Mouse (Mus musculus) kidney, postnatal 10 days (tissue): ENCODE measurements around the gene Olfr905.

ENCODE experiments used
- DNase-seq: peaks from one replicate; pipeline ENCODE4 v3.0.0; 2021; ENCODE audit warnings: mixed read lengths

The Olfr905 gene

DNA sequence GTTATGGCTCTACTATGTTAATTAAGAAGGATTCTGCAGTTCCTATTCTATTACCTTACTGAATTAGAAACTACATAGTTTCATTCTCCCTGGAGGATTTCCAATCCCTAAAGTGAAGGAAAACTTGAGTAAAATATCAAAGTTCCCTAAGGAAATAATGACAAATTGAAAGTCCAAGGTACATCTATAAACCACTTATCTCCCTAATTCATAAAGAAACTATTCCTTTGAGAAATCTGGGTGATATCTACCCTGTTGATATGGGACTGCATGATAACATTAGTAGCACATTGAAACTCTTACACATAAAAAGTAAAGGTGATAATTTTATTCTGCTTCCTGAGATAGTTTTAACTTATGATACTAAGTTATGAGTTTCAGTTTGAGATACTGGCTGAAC is at the start of gene Olfr905:
Gene Olfr905 (plus strand): TSS at position 301 of the 400 bp plus-strand sequence.
- no peak for DNase-seq

DNA sequence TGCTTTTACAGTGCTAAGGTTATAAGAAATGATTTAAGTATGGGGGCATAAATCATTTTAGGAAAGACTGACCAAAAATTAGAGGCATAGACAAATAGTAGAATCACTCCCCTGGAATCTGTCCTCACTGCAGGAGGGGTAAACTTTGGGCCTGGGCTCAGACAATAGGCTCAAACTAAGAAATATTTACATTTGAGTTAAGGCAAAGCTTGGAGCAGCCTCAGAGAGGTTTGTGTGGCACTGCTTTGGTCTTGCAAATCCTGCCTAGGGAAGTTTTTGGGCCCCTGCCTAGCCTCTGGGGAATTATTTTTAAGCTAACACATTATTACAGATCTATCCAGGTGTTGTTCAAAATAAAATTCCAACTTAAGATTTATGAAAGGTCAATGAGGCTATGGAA is 47.1 kb upstream of the Olfr905 start:
- DNase-seq = no peak

DNA sequence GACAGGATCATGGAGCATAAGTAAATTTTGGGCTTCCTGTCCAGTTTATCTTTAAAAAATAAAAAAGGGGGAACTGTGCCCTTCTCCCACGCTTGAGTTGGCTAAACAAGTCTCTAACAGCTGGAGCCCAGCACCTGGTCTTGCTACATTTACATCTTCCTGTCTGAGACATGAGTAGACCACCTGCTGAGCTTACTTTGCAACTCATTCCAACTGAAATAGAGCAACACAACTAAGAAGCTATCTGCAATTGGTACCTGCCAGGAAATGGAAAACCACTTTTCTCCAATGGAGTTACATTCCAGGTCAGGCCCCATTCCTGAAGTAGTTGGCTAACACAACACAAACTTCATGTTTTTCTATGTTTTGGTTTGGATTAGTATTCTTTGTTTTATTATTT is 43.9 kb upstream of the Olfr905 start:
- DNase-seq = no peak

- no peak for DNase-seq
These were observed 41.8 kb upstream of the Olfr905 start, which contains the start of gene Olfr901 for GRCm38 (mm10) chr9:38429155-38429554. Gene Olfr901, plus strand, starts transcription at chr9:38429455.

GRCm38 (mm10) chr9:38447352-38447751 is 23.6 kb upstream of the Olfr905 start, which contains the start of gene Olfr902:
Gene Olfr902, plus strand, starts transcription at chr9:38447652.
- no peak for DNase-seq

- DNase-seq = no peak
These were observed 8.1 kb upstream of the Olfr905 start, which contains the start of gene Olfr904 for GRCm38 (mm10) chr9:38462844-38463243. Gene Olfr904, plus strand, starts transcription at chr9:38463144.

GRCm38 (mm10) chr9:38486785-38487184 is 15.9 kb downstream of the Olfr905 start, which contains the start of gene Olfr906:
Gene Olfr906, plus strand, starts transcription at chr9:38487085.
- no peak for DNase-seq

- DNase-seq = no peak
These were observed 24.6 kb downstream of the Olfr905 start, which contains the start of gene Olfr907 for GRCm38 (mm10) chr9:38495501-38495900. Gene Olfr907, plus strand, starts transcription at chr9:38495801.

- no peak for DNase-seq
These were observed 41.4 kb downstream of the Olfr905 start for GRCm38 (mm10) chr9:38512353-38512752.

DNA sequence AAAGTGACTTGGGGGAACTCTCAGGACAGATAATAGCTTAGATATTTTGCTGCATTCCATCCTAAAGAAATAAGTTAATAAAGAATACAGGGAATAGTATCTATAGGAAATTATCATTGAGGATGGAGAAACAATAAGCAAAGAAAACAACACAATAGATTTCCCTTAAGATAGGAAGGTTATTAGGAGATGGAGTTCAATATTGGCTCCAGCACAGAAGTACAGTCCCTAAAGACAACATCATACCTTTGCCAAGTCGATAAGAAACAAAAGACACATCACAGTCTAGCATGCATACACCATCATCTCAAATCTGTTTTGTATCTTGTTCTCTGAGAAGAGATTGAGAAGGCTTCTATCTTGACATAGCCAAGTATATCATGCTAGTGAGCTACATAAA is 50.4 kb downstream of the Olfr905 start, which contains the start of gene Olfr911-ps1:
Gene Olfr911-ps1 (plus strand): TSS at position 301 of the 400 bp plus-strand sequence.
- no peak for DNase-seq
